Mouse (Mus musculus): ENCODE measurements around the gene Bri3.

Bri3 gene

DNA sequence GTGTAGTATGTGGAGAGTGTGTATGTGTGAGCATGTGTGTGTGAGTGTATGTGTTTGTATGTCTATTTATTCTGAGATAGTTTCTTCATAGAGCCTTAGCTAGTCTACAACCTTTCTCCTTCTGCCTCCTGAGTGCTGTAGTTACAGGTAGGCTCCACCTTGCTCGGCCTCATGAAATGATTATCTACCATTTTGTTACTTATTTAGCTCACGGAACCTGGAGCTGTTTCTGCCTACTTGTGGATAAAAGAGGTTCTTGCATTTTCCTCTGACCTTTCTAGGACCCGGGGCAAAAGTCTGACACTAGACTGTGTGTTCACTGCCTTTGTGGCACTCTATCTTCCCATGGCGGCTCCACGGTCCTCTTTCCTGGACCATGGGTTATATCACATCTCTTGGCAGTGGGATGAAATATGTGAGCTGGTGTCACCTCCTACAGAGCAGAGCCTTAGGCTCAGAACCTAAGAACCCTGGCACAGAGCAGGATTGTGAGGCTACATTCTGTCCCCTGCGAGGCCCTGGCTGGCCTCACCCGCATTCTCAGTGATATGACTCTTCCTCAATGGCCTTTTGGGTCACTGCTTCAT, at the start of gene Bri3:
Gene Bri3 (plus strand): TSS at position 537 of the 587 bp plus-strand sequence.
- no peak for DNase-seq

DNA sequence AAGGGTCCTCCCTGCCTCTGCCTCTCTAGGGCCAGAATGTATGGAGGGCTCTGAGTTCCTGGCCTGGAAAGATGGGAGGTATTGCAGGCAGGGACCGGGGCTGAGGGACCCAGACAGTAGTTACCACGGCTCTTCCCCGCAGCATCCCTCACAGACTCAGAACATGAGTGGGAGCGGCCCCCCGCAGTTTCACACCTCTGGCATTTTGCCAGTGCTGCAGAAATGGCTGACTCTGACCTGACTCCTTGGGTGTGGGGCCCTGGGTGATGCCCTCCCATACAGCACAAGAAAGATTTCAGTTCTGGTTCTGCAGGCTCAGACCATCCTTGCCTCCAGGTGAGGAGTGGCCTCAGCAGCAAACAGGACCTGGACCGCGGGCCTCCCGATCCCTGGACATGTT, 48.7 kb upstream of the Bri3 start:
- no peak for DNase-seq

DNA sequence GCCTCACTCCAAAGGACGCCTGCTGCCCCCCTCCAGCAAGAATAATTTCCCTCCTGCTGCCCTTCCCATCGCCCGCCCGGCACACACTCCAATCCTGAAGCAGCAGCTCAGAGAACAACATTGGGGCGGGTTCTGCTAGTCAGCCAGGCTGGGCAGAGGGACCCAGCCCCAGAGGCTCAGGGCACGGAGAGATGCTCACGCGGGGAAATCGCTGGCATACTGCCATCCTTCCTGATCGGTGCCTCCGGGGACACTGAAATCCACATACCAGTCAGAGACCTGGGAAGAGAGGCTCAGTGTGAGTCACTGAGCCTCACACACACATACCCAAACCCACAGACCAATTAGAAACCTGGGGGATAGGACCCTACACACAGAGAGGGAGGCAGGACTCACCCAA, 43.6 kb upstream of the Bri3 start:
- DNase-seq: no peak

DNA sequence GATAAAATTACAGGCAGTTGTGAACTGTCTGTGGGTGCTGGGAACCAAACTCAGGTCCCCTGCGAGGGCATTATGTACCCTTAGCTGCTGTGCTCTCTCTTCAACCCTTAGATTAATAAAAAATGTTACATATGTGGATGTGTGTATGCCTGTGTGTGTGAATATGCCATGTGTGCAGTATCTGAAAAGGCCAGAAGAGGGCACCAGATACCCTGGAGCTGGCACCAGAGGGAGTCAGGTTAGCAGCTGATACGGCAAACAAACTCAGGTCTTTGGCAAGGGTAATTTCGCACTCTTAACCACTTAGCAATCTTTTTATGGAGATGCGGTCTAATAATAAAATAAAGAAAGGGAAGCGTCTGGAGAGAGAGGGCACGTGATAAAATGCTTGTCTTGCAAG, 41.8 kb upstream of the Bri3 start:
- DNase-seq: no peak

- no peak for DNase-seq
These were observed 40.8 kb upstream of the Bri3 start for GRCm38 (mm10) chr5:144203398-144203959.

DNA sequence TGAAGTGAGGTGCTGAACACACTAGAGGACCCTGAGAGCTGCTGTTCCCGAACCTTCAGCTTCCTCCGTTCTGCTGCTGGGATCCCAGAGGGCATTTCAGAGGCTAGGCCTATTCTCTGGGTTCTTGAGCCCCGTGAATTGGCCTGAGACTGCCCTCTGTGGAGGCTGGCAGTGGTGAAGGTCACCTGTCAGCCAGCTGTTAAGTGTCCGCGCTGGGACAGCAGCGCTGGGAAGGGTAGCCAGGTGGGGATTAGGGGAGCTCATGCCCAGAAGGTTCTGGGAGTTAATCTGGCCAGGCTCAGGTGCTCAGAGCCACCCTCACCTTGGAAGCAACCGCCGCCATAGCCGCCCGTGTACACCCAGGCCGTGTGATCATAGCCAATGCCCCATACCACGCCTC, 39.9 kb upstream of the Bri3 start:
- DNase-seq: no peak

GRCm38 (mm10) chr5:144204911-144205310, 39.3 kb upstream of the Bri3 start:
- DNase-seq: no peak

GRCm38 (mm10) chr5:144206069-144206468, 38.2 kb upstream of the Bri3 start:
- DNase-seq: no peak

DNA sequence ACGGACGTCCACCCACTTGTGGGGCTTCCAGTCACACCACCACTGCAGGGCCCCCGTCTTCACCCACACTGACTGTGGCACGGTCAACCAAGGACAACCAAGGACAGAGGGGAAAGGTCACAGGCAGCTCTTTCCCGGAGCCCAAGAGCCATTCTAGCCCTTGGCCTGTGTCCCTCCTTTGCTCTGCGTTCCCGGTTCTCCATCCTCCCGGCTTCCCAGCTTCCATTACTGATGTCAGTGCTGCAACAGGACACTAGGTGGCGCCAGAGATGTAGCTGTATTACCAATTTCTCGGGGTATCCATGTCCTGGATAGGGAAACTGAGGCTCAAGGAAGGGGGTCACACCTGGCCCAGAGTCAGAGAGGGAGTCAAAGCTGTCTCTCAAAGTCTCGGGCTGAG, 36.8 kb upstream of the Bri3 start:
- DNase-seq: peak in 1 of 2 experiments; percentile 36

DNA sequence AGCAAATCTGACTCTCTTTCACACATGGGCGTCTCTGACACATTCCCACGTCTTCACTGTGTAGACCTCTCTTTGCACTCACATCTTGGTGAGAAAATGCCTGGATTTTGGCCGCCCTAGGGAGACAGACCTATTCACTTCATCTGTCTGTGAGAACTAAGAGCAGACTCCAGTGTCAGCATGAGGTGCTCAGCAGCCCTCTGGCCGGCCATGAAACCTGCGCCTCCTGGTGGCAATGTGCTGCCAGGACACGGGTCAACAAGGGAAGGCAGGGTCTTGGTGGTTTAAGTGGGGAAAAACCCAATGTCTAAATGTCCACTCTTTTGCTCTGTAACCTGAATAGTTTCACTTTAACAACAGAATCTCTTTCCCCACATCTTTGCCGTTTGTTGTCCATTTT, 29.8 kb upstream of the Bri3 start:
- DNase-seq: peak; percentile 52 to 54

DNA sequence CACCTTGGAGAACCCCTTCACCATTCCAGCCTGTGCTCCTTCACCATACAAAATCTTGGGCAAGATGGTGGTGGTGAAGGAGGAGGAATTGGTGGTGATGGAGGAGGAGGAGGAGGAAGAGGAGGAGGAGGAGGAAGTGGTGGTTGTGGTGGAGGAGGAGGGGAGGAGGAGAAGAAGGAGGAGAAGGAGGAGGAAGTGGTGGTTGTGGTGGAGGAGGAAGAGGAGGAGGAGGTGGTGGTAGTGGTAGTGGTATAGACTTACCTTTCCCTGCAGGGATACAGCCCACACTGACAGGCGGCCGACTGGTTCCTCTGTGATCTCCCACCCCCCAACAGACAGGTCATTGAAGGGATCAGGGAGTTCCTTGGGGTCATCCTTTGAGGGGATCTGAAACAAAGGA, 28.2 kb upstream of the Bri3 start:
- DNase-seq: peak in 1 of 2 experiments; percentile 19

GRCm38 (mm10) chr5:144218061-144218460, 26.2 kb upstream of the Bri3 start:
- no peak for DNase-seq

GRCm38 (mm10) chr5:144219306-144219705, 24.9 kb upstream of the Bri3 start:
- peak in 1 of 2 experiments; percentile 7 for DNase-seq

- DNase-seq: no peak
These were observed 24.3 kb upstream of the Bri3 start for GRCm38 (mm10) chr5:144219936-144220335.

- DNase-seq: peak; percentile 44 to 60
These were observed 22.9 kb upstream of the Bri3 start for GRCm38 (mm10) chr5:144221305-144221704.

DNA sequence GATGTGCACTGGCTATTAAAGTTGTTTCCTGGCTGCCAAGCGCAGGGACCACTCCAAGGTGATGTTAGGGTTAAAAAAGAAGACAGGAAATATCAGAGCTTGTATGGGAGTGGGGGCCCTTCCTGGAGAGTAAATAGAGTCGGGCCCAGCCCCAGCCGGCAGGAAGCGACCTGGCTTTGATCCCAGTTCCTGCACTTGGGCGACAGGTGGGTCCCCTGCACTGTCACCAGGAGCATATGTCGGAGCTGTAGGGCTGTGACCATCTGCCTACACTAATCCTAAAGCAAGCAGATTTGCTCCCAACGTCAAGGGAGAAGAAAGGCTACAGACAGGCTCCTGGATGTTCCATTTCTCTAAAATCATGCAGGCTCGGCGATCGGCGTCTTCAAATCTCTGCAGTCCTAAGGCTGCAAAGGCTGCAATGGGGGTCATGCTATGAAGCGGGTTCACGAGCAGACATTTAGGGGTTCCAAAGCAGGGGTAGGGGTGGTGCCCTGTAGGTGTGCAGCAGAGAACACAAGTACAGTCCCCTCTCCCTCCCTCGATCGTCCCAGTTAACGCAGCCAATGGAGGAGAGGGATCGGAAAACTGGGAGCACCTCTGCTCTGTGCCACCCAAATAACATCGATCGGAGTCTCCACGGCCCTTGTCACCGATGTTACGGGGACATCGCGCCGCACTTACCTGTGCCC, 21.3 kb upstream of the Bri3 start:
- DNase-seq: peak; percentile 55 to 71

DNA sequence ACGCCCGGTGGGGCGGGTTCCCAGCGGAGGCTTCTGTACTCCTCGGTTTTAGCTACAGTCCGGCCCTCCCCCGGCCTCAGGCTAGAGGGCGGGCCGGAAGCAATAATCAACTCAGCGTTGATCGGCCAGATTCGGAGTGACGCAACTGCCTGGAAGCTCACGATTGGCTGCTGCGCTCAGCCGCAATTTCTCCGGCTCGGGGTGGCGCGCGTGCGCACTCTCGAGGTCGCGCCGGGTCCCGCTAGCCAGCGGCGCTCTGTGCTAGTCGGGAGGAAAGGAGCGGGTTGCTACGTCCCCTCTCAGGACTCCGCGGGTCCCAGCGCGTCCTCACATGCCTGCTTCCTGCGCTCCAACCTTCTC, 20.8 kb upstream of the Bri3 start, which contains the start of gene Tecpr1:
Gene Tecpr1 (minus strand): TSS at position 113 of the 360 bp plus-strand sequence.
- DNase-seq: peak; percentile 93 to 96

- DNase-seq: no peak
These were observed 20.1 kb upstream of the Bri3 start for GRCm38 (mm10) chr5:144223899-144224816.

DNA sequence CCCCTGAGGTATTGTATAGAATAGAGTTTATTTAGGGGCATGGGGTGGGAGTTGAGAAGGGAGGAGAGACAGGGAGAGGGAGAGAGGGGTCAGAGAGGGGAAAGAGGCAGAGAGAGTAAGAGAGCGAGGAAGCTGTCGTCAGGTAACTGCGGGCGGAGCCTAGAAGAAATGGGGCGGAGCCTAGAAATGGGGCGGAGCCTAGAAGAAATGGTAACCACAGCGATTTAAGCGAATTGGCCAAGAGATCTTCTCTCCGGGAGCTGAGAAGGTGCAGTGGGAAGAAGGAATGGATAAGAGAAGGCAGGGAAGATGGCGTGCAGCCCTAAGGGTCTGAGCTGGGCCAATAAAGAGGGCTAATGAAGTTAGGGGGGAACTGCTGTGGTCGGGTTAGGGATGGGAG, 18.0 kb upstream of the Bri3 start:
- DNase-seq: no peak

DNA sequence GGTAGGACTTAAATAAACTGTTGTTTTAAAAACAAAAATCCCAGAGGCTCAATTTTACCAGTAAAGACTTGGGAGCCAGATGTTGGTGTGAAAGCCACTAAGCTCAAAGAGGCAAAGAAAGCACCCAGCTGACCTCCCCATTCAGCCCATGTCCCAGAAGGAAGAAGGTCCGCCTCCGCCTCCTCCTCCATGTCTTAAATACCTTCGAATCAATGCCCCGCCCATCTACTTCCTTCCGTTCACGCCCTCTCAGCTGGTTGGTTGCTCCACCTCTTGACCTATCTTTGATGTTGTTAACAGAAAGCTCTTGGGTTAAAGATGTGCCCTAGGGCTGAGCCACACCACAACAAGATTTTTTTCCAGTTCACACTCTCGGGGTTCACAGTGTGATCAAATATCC, 14.0 kb upstream of the Bri3 start:
- no peak for DNase-seq

- DNase-seq: no peak
These were observed 12.8 kb upstream of the Bri3 start for GRCm38 (mm10) chr5:144231410-144231809.

- DNase-seq: no peak
These were observed 11.7 kb upstream of the Bri3 start for GRCm38 (mm10) chr5:144232531-144232930.

DNA sequence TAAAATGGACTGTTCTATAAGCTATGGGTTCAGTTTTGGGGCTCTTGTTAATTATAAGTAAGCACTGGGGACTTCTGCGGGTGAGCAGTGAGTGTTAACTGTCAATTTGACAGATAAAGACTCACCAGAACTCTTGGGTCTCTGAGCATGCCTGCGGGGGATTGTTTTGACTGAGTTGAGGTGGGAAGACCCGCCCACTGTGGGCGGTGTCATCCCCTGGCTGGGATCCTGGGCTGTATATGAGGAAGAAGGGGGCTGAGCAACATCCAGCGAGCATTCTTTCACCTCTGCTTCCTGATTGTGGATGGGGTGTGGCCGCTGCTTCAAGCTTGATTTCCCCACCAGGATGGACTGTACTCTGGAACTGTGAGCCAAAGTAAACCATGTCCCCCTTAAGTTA, 10.0 kb upstream of the Bri3 start:
- no peak for DNase-seq

All from thymus, postnatal 36 days (tissue).